Mouse (Mus musculus): ENCODE data around the gene Hunk. TPM values are rescaled to one million over a fixed set of nuclear protein-coding genes. Genes with fewer than 3 reads are reported as not detected.

Hunk gene
- polyA plus RNA-seq, 1 experiment from 2014 or later: 22.8 TPM

GRCm38 (mm10) chr16:90497749-90498464 is 112.1 kb downstream of the Hunk start:
- Histone ChIP-seq H3K36me3 (peaks cover 80% of the 10 kb centered on the region), H3K4me1 (peaks cover 29% of the 10 kb centered on the region), H3K4me3 (no peak overlapping the region)

DNA sequence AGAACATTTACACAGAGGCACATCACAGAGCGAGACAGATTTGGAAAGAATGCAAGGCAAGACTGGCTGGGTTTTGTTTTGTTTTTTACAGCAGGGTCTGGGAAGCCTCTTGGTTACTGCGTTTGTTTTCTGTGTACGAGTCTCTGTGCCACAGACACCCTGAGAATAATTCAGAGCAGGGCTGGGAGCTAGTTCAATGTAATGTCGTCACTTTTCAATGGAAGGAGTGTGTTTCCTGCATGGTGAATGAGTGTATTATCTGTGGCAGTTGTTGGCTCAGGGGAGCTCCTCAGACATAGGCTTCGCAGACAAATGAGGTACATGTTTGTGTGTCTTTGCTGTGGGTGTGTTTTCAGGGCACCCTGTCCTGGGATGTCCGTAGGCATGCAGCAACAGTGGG is 115.0 kb downstream of the Hunk start:
- no peak overlapping the region for H3K4me3 ChIP-seq
- H3K36me3 ChIP-seq: peaks cover 54% of the 10 kb centered on the region
- DNase-seq (ENCODE audit: low spot score): no peak
- no peaks in the 10 kb centered on the region for H3K9me3 ChIP-seq
- no peak overlapping the region for H3K27ac ChIP-seq
- H3K4me1 ChIP-seq: peaks cover 23% of the 10 kb centered on the region
- no peaks in the 10 kb centered on the region for H3K27me3 ChIP-seq (ENCODE audit: insufficient read depth, poor library complexity, severe bottlenecking)
- WGBS: 86% methylated on average over 6 of the region's 6 CpGs

More at GRCm38 (mm10) chr16:90497749-90498464, 112.1 kb downstream of the Hunk start:
- DNase-seq (ENCODE audit: low spot score): no peak
- H3K27ac ChIP-seq: peak overlapping the region; percentile 47
- no peaks in the 10 kb centered on the region for H3K27me3 ChIP-seq (ENCODE audit: insufficient read depth, poor library complexity, severe bottlenecking)
- H3K9me3 ChIP-seq: no peaks in the 10 kb centered on the region
- 82% methylated on average over 16 of the region's 16 CpGs for WGBS

GRCm38 (mm10) chr16:90505252-90505651 is 119.4 kb downstream of the Hunk start:
- no peak for DNase-seq (ENCODE audit: low spot score)
- Histone ChIP-seq H3K27ac (no peak overlapping the region), H3K4me1 (no peaks in the 10 kb centered on the region), H3K36me3 (peaks cover 12% of the 10 kb centered on the region), H3K4me3 (no peak overlapping the region), H3K9me3 (no peaks in the 10 kb centered on the region), H3K27me3 (ENCODE audit: insufficient read depth, poor library complexity, severe bottlenecking) (no peaks in the 10 kb centered on the region)
- WGBS: 84% methylated on average over 10 of the region's 10 CpGs

DNA sequence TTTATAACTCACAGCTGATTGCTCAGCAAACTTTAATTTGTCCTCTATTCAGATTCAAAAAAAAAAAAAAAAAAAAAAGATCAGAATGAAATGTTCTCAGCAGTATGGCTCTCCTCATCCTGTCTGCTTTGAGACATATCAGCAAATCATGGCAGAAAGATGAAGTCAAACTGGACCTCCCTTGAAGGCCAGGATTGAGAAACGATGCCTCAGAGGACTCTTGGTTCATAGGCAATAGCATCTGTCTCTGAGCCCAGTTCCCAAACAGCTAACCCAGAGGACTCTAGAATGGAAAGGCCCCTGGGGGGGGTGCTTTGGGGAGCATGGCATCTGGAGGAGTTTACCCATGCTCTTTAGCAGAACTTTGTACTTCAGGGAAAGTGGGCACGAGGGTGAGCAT is 119.9 kb downstream of the Hunk start:
- Histone ChIP-seq H3K9me3 (no peaks in the 10 kb centered on the region), H3K4me3 (no peak overlapping the region), H3K4me1 (no peaks in the 10 kb centered on the region), H3K27ac (no peak overlapping the region), H3K36me3 (peaks cover 9% of the 10 kb centered on the region), H3K27me3 (ENCODE audit: insufficient read depth, poor library complexity, severe bottlenecking) (no peaks in the 10 kb centered on the region)
- WGBS: 87% methylated on average over 2 of the region's 2 CpGs
- no peak for DNase-seq (ENCODE audit: low spot score)

- Histone ChIP-seq H3K9me3 (no peaks in the 10 kb centered on the region), H3K4me1 (no peaks in the 10 kb centered on the region), H3K4me3 (no peak overlapping the region), H3K27ac (no peak overlapping the region), H3K27me3 (ENCODE audit: insufficient read depth, poor library complexity, severe bottlenecking) (no peaks in the 10 kb centered on the region), H3K36me3 (no peaks in the 10 kb centered on the region)
- DNase-seq (ENCODE audit: low spot score): no peak
- 90% methylated on average over 19 of the region's 19 CpGs for WGBS
These were observed 125.9 kb downstream of the Hunk start for GRCm38 (mm10) chr16:90511551-90512296.

DNA sequence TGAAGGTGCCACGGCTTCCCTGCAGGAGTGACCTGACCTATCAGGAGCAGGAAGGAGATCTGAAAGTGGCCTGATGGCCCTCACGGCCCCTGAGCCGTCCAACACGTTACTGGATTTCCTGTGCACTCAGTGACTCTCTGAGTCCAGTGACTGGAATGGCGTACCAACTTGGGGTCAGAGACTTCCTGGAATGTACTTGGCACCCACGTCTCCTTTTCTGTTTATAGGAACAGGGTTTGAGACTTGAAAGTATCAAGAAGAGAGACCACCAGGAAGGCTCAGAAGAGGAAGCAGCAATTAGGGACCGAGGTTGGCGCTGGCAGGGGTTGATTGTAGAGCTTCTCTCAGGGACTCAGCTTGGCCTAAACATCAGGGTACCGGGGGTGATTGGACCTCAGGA is 131.2 kb downstream of the Hunk start:
- DNase-seq (ENCODE audit: low spot score): no peak
- H3K4me3 ChIP-seq: no peak overlapping the region
- H3K27ac ChIP-seq: no peak overlapping the region
- no peaks in the 10 kb centered on the region for H3K36me3 ChIP-seq
- H3K27me3 ChIP-seq (ENCODE audit: insufficient read depth, poor library complexity, severe bottlenecking): no peaks in the 10 kb centered on the region
- H3K9me3 ChIP-seq: no peaks in the 10 kb centered on the region
- 48% methylated on average over 9 of the region's 9 CpGs for WGBS
- H3K4me1 ChIP-seq: peaks cover 25% of the 10 kb centered on the region

GRCm38 (mm10) chr16:90518232-90518631 is 132.4 kb downstream of the Hunk start:
- DNase-seq (ENCODE audit: low spot score): no peak
- no peaks in the 10 kb centered on the region for H3K9me3 ChIP-seq
- no peak overlapping the region for H3K4me3 ChIP-seq
- no peaks in the 10 kb centered on the region for H3K36me3 ChIP-seq
- H3K27me3 ChIP-seq (ENCODE audit: insufficient read depth, poor library complexity, severe bottlenecking): no peaks in the 10 kb centered on the region
- WGBS: 84% methylated on average over 8 of the region's 8 CpGs
- H3K4me1 ChIP-seq: peaks cover 33% of the 10 kb centered on the region
- H3K27ac ChIP-seq: no peak overlapping the region

DNA sequence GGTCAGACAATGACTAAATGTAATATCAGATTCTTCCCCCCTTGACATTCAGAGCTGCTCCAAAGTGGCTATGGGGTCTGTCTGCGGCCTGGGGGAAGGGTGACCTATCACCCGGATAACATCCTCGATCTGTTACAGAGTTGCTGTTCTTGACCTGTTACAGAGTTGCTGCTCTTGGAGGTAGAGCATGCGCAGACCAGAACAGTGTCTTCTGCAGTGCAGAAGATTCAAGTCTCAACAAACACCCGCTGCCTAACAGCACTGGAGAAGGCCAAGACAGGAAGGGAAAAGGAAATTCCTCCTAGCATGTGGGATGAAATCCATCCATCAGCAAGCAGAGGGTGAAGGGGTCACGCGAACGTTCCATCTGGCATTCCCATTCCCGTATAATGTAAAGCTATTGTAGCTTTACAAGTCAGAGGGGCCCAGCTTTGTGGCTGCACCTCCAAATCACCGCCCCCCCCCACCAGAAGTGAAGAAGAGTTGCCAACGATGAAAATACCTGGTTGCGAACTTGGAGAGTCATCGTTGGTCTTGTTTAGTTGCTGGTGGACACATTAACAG is 133.0 kb downstream of the Hunk start:
- DNase-seq (ENCODE audit: low spot score): no peak
- no peaks in the 10 kb centered on the region for H3K36me3 ChIP-seq
- H3K4me3 ChIP-seq: no peak overlapping the region
- no peak overlapping the region for H3K27ac ChIP-seq
- 74% methylated on average over 13 of the region's 13 CpGs for WGBS
- peaks cover 39% of the 10 kb centered on the region for H3K4me1 ChIP-seq
- H3K27me3 ChIP-seq (ENCODE audit: insufficient read depth, poor library complexity, severe bottlenecking): no peaks in the 10 kb centered on the region
- no peaks in the 10 kb centered on the region for H3K9me3 ChIP-seq

DNA sequence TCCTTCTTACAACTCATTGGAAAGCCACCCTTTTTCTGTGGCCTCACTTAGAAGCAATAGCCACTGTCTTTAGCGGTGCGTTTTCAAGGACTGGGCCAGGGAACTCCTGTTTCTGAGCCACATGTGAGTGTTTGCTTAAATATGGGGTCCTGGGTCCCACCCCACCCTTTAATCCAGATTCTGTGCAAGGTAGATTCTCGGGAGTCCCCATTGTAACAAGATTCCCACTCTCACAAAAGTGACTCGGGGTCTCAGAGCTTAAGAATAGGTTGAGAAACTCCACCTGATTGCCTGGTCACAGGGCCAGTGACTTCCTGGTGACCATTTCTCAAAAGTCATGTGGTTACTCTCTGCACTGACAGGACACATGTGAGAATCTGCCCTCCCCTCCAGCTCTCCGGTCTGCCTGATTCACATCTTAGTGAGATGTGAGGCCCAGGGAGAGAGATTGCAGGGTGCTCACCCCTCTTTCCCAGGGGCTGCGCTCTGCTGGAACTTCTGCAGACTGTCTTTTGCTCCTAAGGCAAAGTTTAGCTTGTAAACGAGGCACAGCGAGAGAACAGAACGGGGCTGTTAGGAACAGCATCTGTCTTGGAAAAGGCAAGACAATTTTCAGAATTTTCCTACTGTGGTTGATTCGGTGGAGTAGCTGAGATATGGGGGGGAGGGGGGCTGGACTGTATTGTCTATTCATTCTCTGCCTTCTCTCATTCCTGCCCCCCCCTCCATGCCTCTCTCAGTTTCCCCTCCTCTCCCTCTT is 135.6 kb downstream of the Hunk start:
- H3K4me1 ChIP-seq: peaks cover 40% of the 10 kb centered on the region
- DNase-seq (ENCODE audit: low spot score): no peak
- WGBS: 19% methylated on average over 10 of the region's 10 CpGs

GRCm38 (mm10) chr16:90521951-90522255 is 136.1 kb downstream of the Hunk start:
- 25% methylated on average over 3 of the region's 3 CpGs for WGBS
- no peak for DNase-seq (ENCODE audit: low spot score)
- H3K27me3 ChIP-seq (ENCODE audit: insufficient read depth, poor library complexity, severe bottlenecking): peaks cover 6% of the 10 kb centered on the region; the same call in 1 of the 2 replicates
- H3K27ac ChIP-seq: peak overlapping the region; percentile 52; the same call in 1 of the 2 replicates
- no peak overlapping the region for H3K4me3 ChIP-seq
- no peaks in the 10 kb centered on the region for H3K9me3 ChIP-seq
- H3K4me1 ChIP-seq: peaks cover 40% of the 10 kb centered on the region
- H3K36me3 ChIP-seq: no peaks in the 10 kb centered on the region

More for the DNA sequence above, 135.6 kb downstream of the Hunk start:
- Histone ChIP-seq H3K27ac (peak overlapping the region; percentile 52; the same call in 1 of the 2 replicates), H3K27me3 (ENCODE audit: insufficient read depth, poor library complexity, severe bottlenecking) (peaks cover under 1% of the 10 kb centered on the region; the same call in 1 of the 2 replicates), H3K9me3 (no peaks in the 10 kb centered on the region), H3K4me3 (peak overlapping the region; percentile 8; the same call in 1 of the 2 replicates), H3K36me3 (no peaks in the 10 kb centered on the region)

DNA sequence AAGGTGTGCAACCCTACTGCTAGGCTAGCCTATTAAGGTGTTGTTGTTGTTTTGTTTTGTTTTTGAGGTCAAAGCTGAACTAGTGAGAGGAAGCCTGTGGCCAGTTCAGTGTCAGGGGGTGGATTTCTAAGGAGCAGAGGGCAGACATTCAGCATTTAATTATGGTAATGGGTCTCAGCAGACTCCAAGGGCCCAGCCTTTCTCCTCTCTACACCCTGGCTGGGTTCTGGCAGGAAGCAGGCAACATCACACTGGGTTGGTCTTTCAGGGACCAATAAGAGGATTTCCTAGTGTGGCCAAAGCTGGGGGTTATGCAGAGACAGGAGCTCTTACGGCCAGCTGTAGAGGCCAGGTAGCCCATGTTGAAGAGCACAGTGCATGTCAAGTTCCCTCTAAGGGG is 136.8 kb downstream of the Hunk start:
- Histone ChIP-seq H3K4me3 (no peak overlapping the region), H3K27me3 (ENCODE audit: insufficient read depth, poor library complexity, severe bottlenecking) (peaks cover 9% of the 10 kb centered on the region; the same call in 1 of the 2 replicates), H3K27ac (peak overlapping the region; percentile 72; the same call in 1 of the 2 replicates), H3K36me3 (no peaks in the 10 kb centered on the region), H3K4me1 (peaks cover 37% of the 10 kb centered on the region), H3K9me3 (no peaks in the 10 kb centered on the region)
- DNase-seq (ENCODE audit: low spot score): no peak
- 54% methylated on average over 1 of the region's 1 CpGs for WGBS

DNA sequence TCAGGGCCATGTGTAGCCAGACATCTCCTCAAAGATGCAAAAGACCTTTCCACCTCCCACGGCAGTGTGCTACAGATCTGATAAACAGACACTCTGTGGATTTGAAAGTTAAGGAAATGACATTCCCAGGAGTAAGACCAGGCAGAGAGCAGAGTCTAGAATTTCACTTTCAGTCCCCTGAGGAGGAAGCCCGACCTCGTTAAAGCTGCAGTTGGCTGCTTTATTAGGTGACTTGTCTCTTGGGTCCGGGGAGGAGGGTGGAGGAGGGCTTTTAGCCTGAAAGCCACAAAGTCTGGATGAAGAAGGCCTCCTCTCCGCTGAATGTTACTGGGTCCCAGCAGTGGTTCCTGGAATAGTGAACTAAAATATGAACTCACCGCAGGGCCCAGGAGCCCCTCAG is 137.6 kb downstream of the Hunk start:
- H3K27ac ChIP-seq: peak overlapping the region; percentile 72
- H3K4me3 ChIP-seq: no peak overlapping the region
- H3K9me3 ChIP-seq: no peaks in the 10 kb centered on the region
- peaks cover 33% of the 10 kb centered on the region for H3K4me1 ChIP-seq
- no peak for DNase-seq (ENCODE audit: low spot score)
- no peaks in the 10 kb centered on the region for H3K36me3 ChIP-seq
- WGBS: 21% methylated on average over 6 of the region's 6 CpGs
- H3K27me3 ChIP-seq (ENCODE audit: insufficient read depth, poor library complexity, severe bottlenecking): peaks cover 9% of the 10 kb centered on the region; the same call in 1 of the 2 replicates

Measured in heart, embryonic 10.5 days (tissue).